Mouse (Mus musculus) brain, embryonic 14.5 days (tissue): Measurements from ENCODE around the gene Bbs12.

Experiments used
- CTCF ChIP-seq: fragments of 200-500 bp; IDR thresholded peaks from 2 replicates; pipeline ENCODE4 v1.5.1; 2012; ENCODE audit warnings: inconsistent platforms, mild to moderate bottlenecking, moderate library complexity, borderline replicate concordance; ENCODE audit not compliant: insufficient read depth, insufficient read length; ENCODE audit errors: extremely low read depth
- POLR2A ChIP-seq: fragments of 200-500 bp; IDR thresholded peaks from 2 replicates; pipeline ENCODE4 v1.6.1; 2012; ENCODE audit warnings: mild to moderate bottlenecking, inconsistent platforms, borderline replicate concordance; ENCODE audit not compliant: poor library complexity, insufficient read depth, insufficient read length, severe bottlenecking; ENCODE audit errors: extremely low read depth

DNA sequence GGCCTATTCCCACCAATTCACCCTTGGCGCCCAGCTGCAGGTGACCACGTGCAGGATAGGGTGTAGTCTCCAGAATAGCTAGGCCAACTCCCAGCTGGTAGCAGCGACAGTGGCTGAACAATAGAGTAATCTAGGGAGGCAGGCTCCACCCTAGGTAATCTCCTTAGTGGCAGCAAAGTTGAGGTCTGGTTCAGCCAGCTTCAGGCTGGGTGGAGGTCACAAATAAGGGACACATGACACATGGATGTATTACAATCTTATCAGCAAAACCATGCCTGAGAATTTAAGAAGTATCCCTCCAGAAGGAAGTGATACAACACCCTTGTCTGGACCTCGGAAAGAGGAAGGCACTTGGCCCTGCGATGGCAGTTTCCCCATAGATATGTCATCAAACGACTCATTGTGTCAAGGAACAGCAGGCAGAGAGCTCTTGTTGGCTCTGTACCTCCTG, 19.7 kb downstream of the Bbs12 start:
- TF ChIP-seq CTCF (no peak), POLR2A (no peak)
